Mouse (Mus musculus) myocyte (in vitro differentiated cells): ENCODE measurements around the gene Cops7b.

Source experiments
- CEBPB ChIP-seq: IDR thresholded peaks from 2 replicates; pipeline ENCODE4 v1.6.1; 2011; ENCODE audit warnings: mild to moderate bottlenecking, moderate library complexity; ENCODE audit not compliant: poor library complexity, insufficient read depth, severe bottlenecking
- MAX ChIP-seq: IDR thresholded peaks from one replicate; pipeline ENCODE4 v1.6.1; 2011; ENCODE audit warnings: low read depth, mild to moderate bottlenecking, control low read depth
- MYOD1 ChIP-seq, 3 experiments: IDR thresholded peaks; one replicate each; pipeline ENCODE4 v1.6.1; 2011; ENCODE audit warnings: control low read depth in 2 of 3, low read depth in 2 of 3, mild to moderate bottlenecking in 2 of 3, moderate library complexity in 1 of 3; ENCODE audit not compliant: insufficient read length in 2 of 3, control insufficient read depth in 1 of 3
- MYOG ChIP-seq, 3 experiments: IDR thresholded peaks; one replicate each; pipeline ENCODE4 v1.6.1; 2011; ENCODE audit warnings: control low read depth in 2 of 3, low read depth in 2 of 3, mild to moderate bottlenecking in 2 of 3; ENCODE audit not compliant: insufficient read length in 2 of 3, control insufficient read depth in 1 of 3, insufficient read depth in 1 of 3
- POLR2A ChIP-seq: IDR thresholded peaks from one replicate; pipeline ENCODE4 v1.6.1; 2011; ENCODE audit warnings: low read depth, mild to moderate bottlenecking, control low read depth, moderate library complexity; ENCODE audit not compliant: insufficient read length
- POLR2AphosphoS2 ChIP-seq: IDR thresholded peaks from one replicate; pipeline ENCODE4 v1.6.1; 2011; ENCODE audit warnings: low read depth, control low read depth; ENCODE audit not compliant: insufficient read length
- SRF ChIP-seq: IDR thresholded peaks from one replicate; pipeline ENCODE4 v1.6.1; 2011; ENCODE audit warnings: low read depth; ENCODE audit not compliant: control insufficient read depth, insufficient read length
- TCF12 ChIP-seq: IDR thresholded peaks from one replicate; pipeline ENCODE4 v1.6.1; 2011; ENCODE audit warnings: mild to moderate bottlenecking, control low read depth; ENCODE audit not compliant: poor library complexity, insufficient read depth, severe bottlenecking
- TCF3 ChIP-seq: IDR thresholded peaks from one replicate; pipeline ENCODE4 v1.6.1; 2011; ENCODE audit warnings: low read depth, control low read depth; ENCODE audit not compliant: insufficient read length
- USF1 ChIP-seq: IDR thresholded peaks from one replicate; pipeline ENCODE4 v1.6.1; 2011; ENCODE audit warnings: low read depth, mild to moderate bottlenecking, control low read depth, moderate library complexity

DNA sequence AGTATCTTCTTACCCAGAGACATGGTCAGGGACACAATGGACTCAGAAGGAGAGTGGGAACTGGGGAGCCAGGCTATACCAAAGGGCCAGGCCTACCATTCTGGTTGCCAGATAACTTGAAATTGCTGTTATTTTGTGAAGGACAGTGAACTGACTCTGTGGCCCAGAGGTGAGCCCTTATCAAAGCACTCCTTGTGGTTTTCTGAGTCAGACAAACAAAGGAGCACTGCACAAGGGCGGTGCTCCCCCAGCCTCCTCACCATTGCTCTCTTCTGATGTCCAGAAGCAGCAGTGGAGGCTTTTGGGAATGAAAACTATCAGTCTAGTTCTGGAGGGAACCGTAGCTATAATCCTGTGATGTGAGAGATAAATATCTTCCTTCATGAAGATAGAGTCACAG, 40.1 kb upstream of the Cops7b start:
- TF ChIP-seq POLR2A: no peak
- no peak for TF ChIP-seq TCF12
- TF ChIP-seq CEBPB: no peak
- no peak for TF ChIP-seq MAX
- TF ChIP-seq USF1: no peak
- no peak for TF ChIP-seq MYOD1 (IDR thresholded peaks at IDR 0.05; ENCODE audit: control insufficient read depth in 1 of 3, insufficient read length in 2 of 3, low read depth in 2 of 3)
- no peak for TF ChIP-seq MYOG (IDR thresholded peaks at IDR 0.05; ENCODE audit: control insufficient read depth in 1 of 3, insufficient read depth in 1 of 3, insufficient read length in 2 of 3, low read depth in 2 of 3)
- TF ChIP-seq POLR2AphosphoS2: no peak
- TF ChIP-seq TCF3: no peak
- no peak for TF ChIP-seq SRF
